Mouse (Mus musculus) kidney, adult 2 months (tissue): ENCODE measurements around the gene Pkhd1.

Source experiments
- CTCF ChIP-seq: fragments of 200-500 bp; conservative IDR thresholded peaks from 2 replicates; pipeline ENCODE4 v1.5.1; 2011; ENCODE audit warnings: low read depth, mild to moderate bottlenecking, control low read depth, low read length, moderate library complexity, mixed read lengths; ENCODE audit not compliant: insufficient read depth, insufficient read length
- POLR2A ChIP-seq: fragments of 200-500 bp; IDR thresholded peaks from one replicate; pipeline ENCODE4 v1.6.1; 2011; ENCODE audit warnings: low read depth, low read length, control low read depth

DNA sequence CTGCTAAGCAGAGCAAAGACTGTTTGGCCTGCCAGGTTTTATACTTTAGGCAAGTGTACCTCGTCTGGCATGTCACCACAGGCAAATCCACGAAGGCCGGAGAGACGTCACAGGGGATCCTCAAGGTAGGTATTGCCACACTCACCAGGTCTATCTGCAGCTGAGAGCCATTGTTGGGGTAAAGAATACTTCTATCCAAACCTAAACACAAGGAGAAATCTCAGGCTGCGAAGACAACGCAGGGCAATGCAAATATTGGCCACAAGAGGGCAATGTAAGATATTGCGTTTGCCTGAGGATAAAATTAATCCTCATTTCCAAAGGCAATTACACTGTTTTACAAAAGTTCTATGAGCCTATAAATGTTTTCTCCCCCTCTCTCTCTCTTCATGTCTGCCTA is 5.2 kb downstream of the Pkhd1 start:
- TF ChIP-seq POLR2A (no peak), CTCF (peak; percentile 42)
